Mouse (Mus musculus) kidney, adult 2 months (tissue): ENCODE measurements around the gene Glt8d2.

ENCODE experiments used
- CTCF ChIP-seq: fragments of 200-500 bp; conservative IDR thresholded peaks from 2 replicates; pipeline ENCODE4 v1.5.1; 2011; ENCODE audit warnings: low read depth, mild to moderate bottlenecking, control low read depth, low read length, moderate library complexity, mixed read lengths; ENCODE audit not compliant: insufficient read depth, insufficient read length
- POLR2A ChIP-seq: fragments of 200-500 bp; IDR thresholded peaks from one replicate; pipeline ENCODE4 v1.6.1; 2011; ENCODE audit warnings: low read depth, low read length, control low read depth

- TF ChIP-seq CTCF (no peak), POLR2A (no peak)
Measured at GRCm38 (mm10) chr10:82680769-82681168, 9.7 kb downstream of the Glt8d2 start.
